Mouse (Mus musculus) forebrain, embryonic 10.5 days (tissue): Measurements from ENCODE around the gene Cyp4x1. TPM values are rescaled to one million over a fixed set of nuclear protein-coding genes. Genes with fewer than 3 reads are reported as not detected.

Experiments used
- DNase-seq: peaks from one replicate; pipeline ENCODE4 v3.0.0-alpha.2; 2017; ENCODE audit warnings: low spot score; ENCODE audit errors: extremely low spot score
- H3K27ac ChIP-seq: fragments of 300-500 bp; sonication (generic); 2 replicates; pipeline ENCODE4 v1.5.1; 2016; ENCODE audit warnings: mild to moderate bottlenecking
- H3K27me3 ChIP-seq: fragments of 300-500 bp; sonication (generic); 2 replicates; pipeline ENCODE4 v1.6.1; 2016; ENCODE audit warnings: mild to moderate bottlenecking; ENCODE audit not compliant: poor library complexity, severe bottlenecking
- H3K36me3 ChIP-seq: fragments of 300-500 bp; sonication (generic); replicated peaks from 2 replicates; pipeline ENCODE4 v1.6.1; 2016; ENCODE audit warnings: mild to moderate bottlenecking, moderate library complexity
- H3K4me1 ChIP-seq: fragments of 300-500 bp; sonication (generic); 2 replicates; pipeline ENCODE4 v1.6.1; 2016
- H3K4me3 ChIP-seq: fragments of 300-500 bp; sonication (generic); 2 replicates; pipeline ENCODE4 v1.5.1; 2016; ENCODE audit warnings: mild to moderate bottlenecking, moderate library complexity
- H3K9me3 ChIP-seq: fragments of 300-500 bp; sonication (generic); 2 replicates; pipeline ENCODE4 v1.6.1; 2016; ENCODE audit warnings: mild to moderate bottlenecking, moderate library complexity
- WGBS: fragments of 180-500 bp; shearing (Covaris S2); methylation state at CpG from one replicate; pipeline ENCODE4 v1.1.7; 2016; 5-methylcytosine and 5-hydroxymethylcytosine counted together
- polyA plus RNA-seq: library from polyadenylated mRNA; unstranded; fragments of >200 nt; fragmentation: Nextera tagmentation; extraction: Ambion mirVana; gene quantifications from 2 replicates; pipeline ENCODE4 v1.2.1, GENCODE M21; 2016

The Cyp4x1 gene
- polyA plus RNA-seq, 1 experiment from 2014 or later: 0.12 TPM

DNA sequence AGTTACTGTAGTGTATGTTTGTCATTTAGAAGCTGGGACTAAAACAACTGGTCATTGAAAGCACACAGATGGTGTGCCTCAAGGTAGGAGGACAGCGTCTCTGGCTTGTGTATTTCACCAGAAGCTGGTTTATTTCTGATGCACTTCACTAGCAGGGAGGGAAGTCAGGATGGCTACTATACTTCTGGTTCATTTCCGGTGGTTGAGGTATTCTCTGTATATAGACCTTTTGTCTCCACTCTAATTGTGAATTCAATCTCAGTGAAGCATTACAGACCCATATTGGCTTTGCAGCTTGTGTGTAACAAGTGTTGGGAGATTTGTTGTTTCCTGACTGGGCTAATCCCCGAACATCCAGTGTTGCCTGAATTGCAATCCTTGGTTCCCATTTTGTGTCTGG is 73.3 kb downstream of the Cyp4x1 start:
- H3K4me1 ChIP-seq: peaks cover 44% of the 10 kb centered on the region
- 0 out of 2 replicates have a peak overlapping the region, but pooled peaks have one; percentile 82 for H3K27ac ChIP-seq
- WGBS: 12% methylated on average over 3 of the region's 3 CpGs
- peak overlapping the region; percentile 44 for H3K4me3 ChIP-seq
- peaks cover 100% of the 10 kb centered on the region for H3K27me3 ChIP-seq
- no peak for DNase-seq
- H3K9me3 ChIP-seq: no peaks in the 10 kb centered on the region
- no peaks in the 10 kb centered on the region for H3K36me3 ChIP-seq

DNA sequence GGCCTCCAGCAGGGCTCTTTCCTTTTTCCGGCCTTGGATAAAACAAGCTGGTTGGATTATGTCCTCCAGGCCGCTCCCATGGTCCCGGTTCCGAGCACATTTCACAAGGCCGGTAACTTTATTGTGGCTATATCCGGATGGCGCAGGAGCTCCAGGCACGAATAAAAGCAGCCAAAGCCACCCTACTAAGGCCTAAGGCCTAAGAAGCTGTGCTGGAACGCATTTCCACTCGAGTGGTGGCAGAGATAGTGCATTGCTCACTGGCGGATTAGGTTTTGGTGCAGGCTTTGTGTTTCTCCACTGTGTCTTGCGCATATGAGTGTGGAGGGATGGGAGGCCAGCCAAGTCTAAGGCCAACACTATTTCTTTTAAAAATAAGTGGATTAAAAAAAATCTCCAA is 74.2 kb downstream of the Cyp4x1 start:
- Histone ChIP-seq H3K27ac (peak overlapping the region; percentile 82; the same call in 1 of the 2 replicates), H3K36me3 (no peaks in the 10 kb centered on the region), H3K9me3 (no peaks in the 10 kb centered on the region), H3K4me1 (peaks cover 44% of the 10 kb centered on the region), H3K4me3 (peak overlapping the region; percentile 44; the same call in 1 of the 2 replicates), H3K27me3 (peaks cover 100% of the 10 kb centered on the region)
- WGBS: under 1% methylated on average over 12 of the region's 12 CpGs
- peak; percentile 40 for DNase-seq

GRCm38 (mm10) chr4:115058871-115059590 is 75.0 kb downstream of the Cyp4x1 start:
- Histone ChIP-seq H3K27me3 (peaks cover 100% of the 10 kb centered on the region), H3K4me3 (peak overlapping the region; percentile 44), H3K9me3 (no peaks in the 10 kb centered on the region), H3K4me1 (peaks cover 43% of the 10 kb centered on the region), H3K27ac (peak overlapping the region; percentile 82), H3K36me3 (no peaks in the 10 kb centered on the region)
- DNase-seq: peak; percentile 38
- WGBS: under 1% methylated on average over 23 of the region's 23 CpGs

DNA sequence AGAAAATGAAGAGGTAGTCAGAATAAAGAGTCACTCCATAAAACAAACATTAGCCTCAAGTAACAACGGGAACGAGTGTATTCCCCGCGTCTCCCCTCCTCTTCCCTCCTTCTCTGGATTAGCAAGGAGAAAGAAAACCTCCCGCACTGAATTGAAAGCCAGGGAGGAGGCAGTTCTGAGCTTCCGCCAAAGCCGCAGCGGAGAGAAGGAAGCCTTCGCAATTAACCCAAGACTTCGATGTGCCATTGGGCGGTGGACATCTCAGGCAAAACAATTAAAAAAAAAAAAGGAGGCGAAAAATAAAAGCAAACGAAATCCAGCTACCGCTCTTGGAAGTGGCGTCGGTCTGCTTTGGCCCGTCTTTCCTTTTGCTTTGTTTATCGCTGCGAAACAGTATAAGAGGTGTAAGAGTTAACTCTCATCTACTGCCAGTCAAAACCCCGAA is 75.7 kb downstream of the Cyp4x1 start:
- WGBS: under 1% methylated on average over 20 of the region's 20 CpGs
- Histone ChIP-seq H3K4me3 (peak overlapping the region; percentile 44), H3K4me1 (peaks cover 36% of the 10 kb centered on the region), H3K36me3 (no peaks in the 10 kb centered on the region), H3K9me3 (no peaks in the 10 kb centered on the region), H3K27me3 (peaks cover 100% of the 10 kb centered on the region), H3K27ac (peak overlapping the region; percentile 82)
- peak; percentile 35 for DNase-seq

GRCm38 (mm10) chr4:115057674-115058316 is 76.3 kb downstream of the Cyp4x1 start:
- peaks cover 100% of the 10 kb centered on the region for H3K27me3 ChIP-seq
- H3K4me1 ChIP-seq: peaks cover 33% of the 10 kb centered on the region
- H3K4me3 ChIP-seq: peak overlapping the region; percentile 44
- DNase-seq: peak; percentile 59
- whole genome bisulfite sequencing: under 1% methylated on average over 33 of the region's 33 CpGs
- peak overlapping the region; percentile 82 for H3K27ac ChIP-seq
- no peaks in the 10 kb centered on the region for H3K36me3 ChIP-seq
- no peaks in the 10 kb centered on the region for H3K9me3 ChIP-seq

- no peaks in the 10 kb centered on the region for H3K36me3 ChIP-seq
- under 1% methylated on average over 48 of the region's 48 CpGs for WGBS
- H3K9me3 ChIP-seq: no peaks in the 10 kb centered on the region
- DNase-seq: peak; percentile 69
- peak overlapping the region; percentile 44 for H3K4me3 ChIP-seq
- peak overlapping the region; percentile 82 for H3K27ac ChIP-seq
- H3K27me3 ChIP-seq: peaks cover 100% of the 10 kb centered on the region
- H3K4me1 ChIP-seq: peaks cover 34% of the 10 kb centered on the region
Measured at GRCm38 (mm10) chr4:115056921-115057673, 77.0 kb downstream of the Cyp4x1 start.

GRCm38 (mm10) chr4:115056371-115056920 is 77.6 kb downstream of the Cyp4x1 start, which contains the start of gene Tal1:
Tal1 (plus strand) TSS chr4:115056426.
- Histone ChIP-seq H3K27me3 (peaks cover 100% of the 10 kb centered on the region), H3K27ac (peak within 1 kb of the TSS; percentile 82)
- WGBS: under 1% methylated on average over 59 of the region's 60 CpGs

More at GRCm38 (mm10) chr4:115056371-115056920, 77.6 kb downstream of the Cyp4x1 start, which contains the start of gene Tal1:
- peak; percentile 71 for DNase-seq
- H3K4me1 ChIP-seq: peaks cover 35% of the 10 kb centered on the region
- H3K4me3 ChIP-seq: peak within 1 kb of the TSS; percentile 44
- H3K36me3 ChIP-seq: no peaks in the 10 kb centered on the region
- no peaks in the 10 kb centered on the region for H3K9me3 ChIP-seq

Other genes starting within 250 kb of the Cyp4x1 start
- gene Foxd2, start 225.4 kb downstream of the Cyp4x1 start, polyA plus RNA-seq: 1.6 and 1.7 TPM in 2 replicates
- 1.1 and 1.5 TPM in 2 replicates for gene Foxe3, start 208.3 kb downstream of the Cyp4x1 start, polyA plus RNA-seq
- gene Cmpk1, start 147.0 kb downstream of the Cyp4x1 start, polyA plus RNA-seq: 74.1 and 74.9 TPM in 2 replicates
- gene Stil, start 134.1 kb downstream of the Cyp4x1 start, polyA plus RNA-seq: 22.0 and 24.3 TPM in 2 replicates
- gene Tal1, start 77.9 kb downstream of the Cyp4x1 start, polyA plus RNA-seq: 1.5 and 2.2 TPM in 2 replicates
- 7.4 and 12.6 TPM in 2 replicates for gene Pdzk1ip1, start 45.6 kb downstream of the Cyp4x1 start, polyA plus RNA-seq
- gene Cyp4a29, start 107.8 kb upstream of the Cyp4x1 start, polyA plus RNA-seq: not detected in 2 replicates
- gene Cyp4a12a, start 164.8 kb upstream of the Cyp4x1 start, polyA plus RNA-seq: not detected in 2 replicates